Mouse (Mus musculus) urinary bladder, postnatal 25 days (tissue): Measurements from ENCODE around the gene Tm4sf19.
"Not testable (repeated sequence)": the region's sequence is repeated elsewhere in the genome, so short reads cannot be mapped to it uniquely, and the experiment has no call there.

ENCODE experiments used
- DNase-seq: peaks from one replicate; pipeline ENCODE4 v3.0.0; 2022; ENCODE audit warnings: low spot score

The Tm4sf19 gene

GRCm38 (mm10) chr16:32430474-32431046, 30.3 kb downstream of the Tm4sf19 start, which contains the start of gene Pcyt1a:
Gene Pcyt1a, plus strand, starts transcription at chr16:32430921.
- DNase-seq: peak; percentile 78

GRCm38 (mm10) chr16:32431047-32431591, 30.8 kb downstream of the Tm4sf19 start:
- peak; percentile 12 for DNase-seq

DNA sequence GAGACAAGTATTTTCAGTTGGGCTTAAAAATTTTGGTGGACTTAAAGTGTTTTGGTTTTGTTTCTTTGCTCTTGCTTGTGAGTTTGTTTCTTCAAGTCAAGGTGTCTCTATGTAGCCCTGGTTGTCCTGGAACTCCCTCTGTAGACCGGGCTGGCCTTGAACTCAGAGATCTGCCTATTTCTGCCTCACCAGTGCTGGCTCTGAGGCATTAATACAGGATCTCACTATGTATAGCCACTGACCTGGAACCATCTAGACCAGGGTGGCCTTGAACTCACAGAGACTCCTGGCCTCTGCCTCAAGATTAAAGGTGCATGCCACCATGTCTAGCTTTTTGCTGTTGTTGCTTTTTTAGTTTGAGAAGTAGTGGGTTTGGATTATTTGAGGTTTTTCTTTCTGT, 31.6 kb downstream of the Tm4sf19 start:
- DNase-seq: no peak

GRCm38 (mm10) chr16:32433138-32433537, 32.8 kb downstream of the Tm4sf19 start:
- DNase-seq: no peak

DNA sequence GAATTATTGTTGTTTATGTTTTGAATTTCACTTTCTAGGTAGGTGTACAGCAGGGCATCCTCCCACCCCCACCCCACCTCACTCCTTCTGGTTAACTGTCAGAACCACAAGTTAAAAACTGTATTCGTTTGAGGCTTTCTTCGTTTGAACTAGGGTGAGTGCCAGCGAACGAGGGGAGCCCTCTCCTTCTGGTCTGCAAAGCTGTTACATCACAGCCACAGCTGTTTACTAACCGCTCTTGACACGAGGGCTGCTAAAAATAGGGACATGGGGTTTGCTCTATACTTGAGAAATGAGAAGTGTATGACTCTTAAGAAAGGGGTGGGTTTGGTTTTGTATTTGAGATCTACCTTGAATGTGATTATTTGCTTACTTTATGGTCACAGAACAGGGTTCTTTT, 33.8 kb downstream of the Tm4sf19 start:
- no peak for DNase-seq

GRCm38 (mm10) chr16:32434691-32435090, 34.4 kb downstream of the Tm4sf19 start:
- no peak for DNase-seq

GRCm38 (mm10) chr16:32436657-32437056, 36.4 kb downstream of the Tm4sf19 start:
- no peak for DNase-seq

- DNase-seq: no peak
These were observed 37.0 kb downstream of the Tm4sf19 start for GRCm38 (mm10) chr16:32437266-32437665.

DNA sequence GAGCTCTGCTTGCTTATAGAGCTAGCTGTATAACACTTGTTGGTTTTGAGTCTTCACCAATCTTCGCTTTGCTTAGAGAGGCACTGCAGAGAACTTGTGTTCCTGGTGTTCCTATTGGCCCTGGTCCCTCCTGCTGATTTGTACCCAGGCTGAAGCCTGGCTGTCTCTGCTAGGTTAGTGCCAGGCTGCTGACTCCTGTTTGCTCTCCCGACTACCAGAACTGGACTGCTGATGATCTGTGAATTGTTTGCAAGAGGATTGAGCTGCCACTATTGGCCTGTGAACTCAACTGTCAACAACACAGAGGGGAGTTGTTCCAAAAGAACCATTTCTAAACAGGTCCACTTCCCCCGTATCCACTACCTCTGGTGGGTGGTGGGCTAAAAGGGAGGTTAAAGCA, 41.1 kb downstream of the Tm4sf19 start:
- no peak for DNase-seq

DNA sequence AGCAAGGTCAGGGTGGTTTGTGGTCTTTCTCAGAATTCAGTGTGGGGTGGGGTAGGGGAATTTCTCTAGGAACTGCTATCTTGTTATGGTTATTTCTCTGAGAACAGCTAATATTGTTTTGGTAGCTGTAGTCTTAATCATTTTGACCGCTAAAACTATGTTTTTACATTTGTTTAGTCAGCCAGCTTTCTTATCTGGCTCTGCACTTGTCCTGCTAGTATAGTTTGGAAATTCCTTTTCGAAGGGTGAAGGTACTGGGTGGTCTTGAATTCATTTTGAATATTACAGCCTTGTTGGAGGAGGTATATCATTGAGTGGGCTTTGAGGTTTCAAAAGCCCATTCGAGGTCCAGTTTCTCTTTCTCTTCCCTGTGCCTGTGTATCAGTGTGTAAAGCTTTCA, 44.3 kb downstream of the Tm4sf19 start:
- DNase-seq: not testable (repeated sequence)

GRCm38 (mm10) chr16:32445558-32445957, 45.3 kb downstream of the Tm4sf19 start:
- no peak for DNase-seq

GRCm38 (mm10) chr16:32446563-32447138, 46.3 kb downstream of the Tm4sf19 start:
- DNase-seq: no peak

DNA sequence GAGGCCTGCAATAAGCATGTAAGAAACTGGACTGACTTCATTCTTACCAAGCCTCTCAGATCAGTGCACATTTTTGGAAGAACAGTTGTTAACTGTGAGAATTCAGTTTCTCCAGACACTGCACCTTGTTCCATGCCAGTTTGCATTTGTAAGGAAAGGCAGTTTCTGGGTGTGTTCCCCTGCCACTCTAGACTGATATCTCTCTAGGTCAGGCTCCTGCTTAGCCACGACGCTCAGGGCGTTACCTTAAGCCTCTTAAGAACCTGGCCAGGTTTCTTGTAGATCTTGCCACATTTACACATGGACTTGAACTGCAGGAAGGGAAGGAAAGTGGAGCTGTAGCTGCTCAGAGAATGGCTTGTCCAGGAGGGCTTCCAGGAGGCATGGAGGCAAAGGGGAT, 49.4 kb downstream of the Tm4sf19 start:
- DNase-seq: no peak

DNA sequence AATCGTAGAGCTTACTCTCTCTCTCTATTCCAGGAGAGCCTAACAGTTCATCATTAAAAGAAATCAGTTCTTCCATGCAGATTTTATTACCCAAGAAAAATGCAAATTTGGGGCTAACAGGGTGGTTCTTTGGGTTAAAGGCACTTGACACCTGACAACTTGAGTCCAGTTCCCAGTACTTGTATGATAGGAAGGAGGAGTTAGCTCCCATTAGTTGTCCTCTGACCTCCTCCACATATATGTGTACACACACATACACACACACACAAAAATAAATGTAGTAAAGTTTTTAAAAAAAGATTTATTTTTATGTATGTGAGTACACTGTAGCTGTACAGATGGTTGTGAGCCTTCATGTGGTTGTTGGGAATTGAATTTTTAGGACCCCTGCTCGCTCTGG, 49.8 kb downstream of the Tm4sf19 start:
- no peak for DNase-seq

- DNase-seq: no peak
These were observed 52.8 kb downstream of the Tm4sf19 start for GRCm38 (mm10) chr16:32453102-32453501.

- DNase-seq: no peak
These were observed 54.3 kb downstream of the Tm4sf19 start for GRCm38 (mm10) chr16:32454646-32455045.

DNA sequence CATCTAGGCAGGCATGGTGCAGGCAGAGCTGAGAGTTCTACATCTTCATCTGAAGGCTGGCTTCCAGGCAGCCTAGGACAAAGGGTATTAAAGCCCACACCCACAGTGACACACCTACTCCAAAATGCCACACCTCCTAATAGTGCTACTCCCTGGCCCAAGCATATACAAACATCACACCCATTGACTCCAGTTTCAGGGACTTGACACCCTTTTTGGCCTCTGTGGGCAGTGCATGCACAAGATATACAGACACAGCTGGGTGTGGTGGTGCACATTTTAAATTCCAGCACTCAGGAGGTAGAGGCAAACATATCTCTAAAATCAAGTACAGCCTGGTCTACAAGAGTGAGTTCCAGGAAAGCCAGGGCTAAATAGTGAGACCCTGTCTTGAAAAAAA, 55.8 kb downstream of the Tm4sf19 start:
- no peak for DNase-seq

- DNase-seq: no peak
These were observed 56.5 kb downstream of the Tm4sf19 start for GRCm38 (mm10) chr16:32456761-32457160.
